Mouse (Mus musculus) limb, embryonic 11.5 days (tissue): ENCODE measurements around the gene Creb3l2. TPM values are rescaled to one million over a fixed set of nuclear protein-coding genes. Genes with fewer than 3 reads are reported as not detected.

Experiments used
- ATAC-seq: fragments of 200-750 bp; cut with Nextera tagmentation; 2 replicates; pipeline ENCODE4 v1.8.0; 2017; ENCODE audit warnings: low read depth; ENCODE audit not compliant: insufficient number of reproducible peaks, low FRiP score, low TSS enrichment
- DNase-seq: peaks from one replicate; pipeline ENCODE4 v3.0.0-alpha.2; 2015; ENCODE audit warnings: low spot score
- H3K27ac ChIP-seq: fragments of 300-500 bp; sonication (generic); replicated peaks from 2 replicates; pipeline ENCODE4 v1.5.1; 2014; ENCODE audit warnings: low read depth, mild to moderate bottlenecking, low read length
- H3K27me3 ChIP-seq: fragments of 300-500 bp; sonication (generic); 2 replicates; pipeline ENCODE4 v1.6.1; 2014; ENCODE audit warnings: mild to moderate bottlenecking, low read length, mixed read lengths; ENCODE audit not compliant: control insufficient read depth, insufficient read depth
- H3K36me3 ChIP-seq: fragments of 300-500 bp; sonication (generic); 2 replicates; pipeline ENCODE4 v1.6.1; 2014; ENCODE audit warnings: mild to moderate bottlenecking, low read length, moderate library complexity, mixed read lengths; ENCODE audit not compliant: control insufficient read depth, insufficient read depth
- H3K4me1 ChIP-seq: fragments of 300-500 bp; sonication (generic); 2 replicates; pipeline ENCODE4 v1.6.1; 2014; ENCODE audit warnings: low read length, mixed read lengths; ENCODE audit not compliant: control insufficient read depth, insufficient read depth
- H3K4me2 ChIP-seq: fragments of 300-500 bp; sonication (generic); 2 replicates; pipeline ENCODE4 v1.6.1; 2014; ENCODE audit warnings: low read depth, mild to moderate bottlenecking, moderate library complexity; ENCODE audit not compliant: severe bottlenecking
- H3K4me3 ChIP-seq: fragments of 300-500 bp; sonication (generic); 2 replicates; pipeline ENCODE4 v1.5.1; 2014; ENCODE audit warnings: low read depth, low read length
- H3K9ac ChIP-seq: fragments of 300-500 bp; sonication (generic); 2 replicates; pipeline ENCODE4 v1.6.1; 2014; ENCODE audit warnings: mild to moderate bottlenecking, low read length
- H3K9me3 ChIP-seq: fragments of 300-500 bp; sonication (generic); 2 replicates; pipeline ENCODE4 v1.6.1; 2016; ENCODE audit warnings: low read length; ENCODE audit not compliant: control insufficient read depth
- WGBS: fragments of 180-500 bp; shearing (Covaris S2); extraction: QIAGEN DNeasy Blood & Tissue Kit; methylation state at CpG from one replicate; pipeline ENCODE4 v1.1.7; 2014; 5-methylcytosine and 5-hydroxymethylcytosine counted together
- polyA plus RNA-seq: library from polyadenylated mRNA; unstranded; fragments of >200 nt; fragmentation: Nextera tagmentation; extraction: Ambion mirVana; gene quantifications from 2 replicates; pipeline ENCODE4 v1.2.1, GENCODE M21; 2014

Creb3l2 gene
- polyA plus RNA-seq, 1 experiment from 2014 or later, result 25.2 TPM

DNA sequence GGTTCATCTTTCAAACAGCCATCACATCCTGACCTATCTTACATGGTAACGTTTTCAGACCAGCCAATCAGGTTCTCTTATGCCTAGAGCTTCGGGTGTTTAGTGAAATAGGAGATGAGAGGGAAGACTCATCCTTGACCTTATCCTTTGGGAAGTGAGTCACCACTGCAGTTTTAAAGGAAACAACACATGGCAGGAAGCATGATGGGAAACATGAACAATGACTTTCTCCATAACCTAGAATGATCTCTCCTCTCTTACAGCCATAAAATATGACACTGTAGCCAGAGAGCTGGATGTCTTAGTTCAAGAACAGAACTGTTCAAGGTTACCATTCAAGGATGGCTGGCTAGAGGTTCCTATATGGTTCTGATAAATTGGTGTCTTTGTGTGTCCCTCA, 158.6 kb downstream of the Creb3l2 start:
- ATAC-seq, result no peak
- H3K4me1 ChIP-seq, result no peaks in the 10 kb centered on the region
- H3K9me3 ChIP-seq, result no peaks in the 10 kb centered on the region
- H3K36me3 ChIP-seq, result no peaks in the 10 kb centered on the region
- DNase-seq, result no peak
- H3K27ac ChIP-seq, result no peak overlapping the region
- whole genome bisulfite sequencing, result 71% methylated on average over 2 of the region's 2 CpGs
- no peak overlapping the region for H3K4me2 ChIP-seq
- H3K9ac ChIP-seq, result no peak overlapping the region
- no peaks in the 10 kb centered on the region for H3K27me3 ChIP-seq
- H3K4me3 ChIP-seq, result no peak overlapping the region

DNA sequence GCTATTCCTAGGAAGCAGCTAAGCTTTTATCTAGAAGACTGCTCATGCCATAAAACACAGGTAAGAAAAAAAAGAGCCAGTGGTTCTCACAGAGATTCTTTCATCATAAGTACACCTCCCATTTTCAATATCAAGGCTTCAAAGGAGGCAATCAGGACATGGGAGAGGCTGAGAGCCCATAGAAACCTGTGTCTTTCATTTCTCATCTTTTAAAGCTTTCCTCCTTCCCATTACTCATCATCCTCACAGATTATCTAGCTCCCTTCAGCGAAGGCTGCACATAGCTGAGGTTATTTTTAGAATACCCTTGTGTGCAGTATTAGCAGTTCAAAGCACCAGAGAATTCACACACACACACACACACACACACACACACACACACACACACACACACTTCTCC, 159.3 kb downstream of the Creb3l2 start:
- no peaks in the 10 kb centered on the region for H3K36me3 ChIP-seq
- H3K27me3 ChIP-seq, result no peaks in the 10 kb centered on the region
- H3K4me2 ChIP-seq, result no peak overlapping the region
- H3K4me3 ChIP-seq, result no peak overlapping the region
- no peaks in the 10 kb centered on the region for H3K9me3 ChIP-seq
- ATAC-seq (no peak), DNase-seq (no peak)
- H3K27ac ChIP-seq, result no peak overlapping the region
- no peaks in the 10 kb centered on the region for H3K4me1 ChIP-seq
- no peak overlapping the region for H3K9ac ChIP-seq
- WGBS, result 87% methylated on average over 1 of the region's 1 CpGs

Other genes with a start within 250 kb of the Creb3l2 start
- gene Dgki, start 142.0 kb downstream of the Creb3l2 start, polyA plus RNA-seq, result 0.92 and 0.97 TPM in 2 replicates
- not detected in 2 replicates for gene Akr1d1, start 88.0 kb upstream of the Creb3l2 start, polyA plus RNA-seq